Mouse (Mus musculus) left cerebral cortex, postnatal 4 days (tissue): ENCODE measurements at regions not wholly inside any gene's neighbourhood (a gene's known extent, or its start where the extent isn't known, plus 50 kb on each side); places are given as distances from the start of the nearest gene placed in this dataset.
A peak's percentile ranks its signal among the peaks of the same experiment; 100 is the strongest.

Experiments used
- DNase-seq: peaks from one replicate; pipeline ENCODE4 v3.0.0-alpha.2; 2022
- intact Hi-C: fragments of 180-260 bp; cut with DNase I; formaldehyde crosslinking; loops from one replicate; pipeline ENCODE4 v1.15.1; 2025

DNA sequence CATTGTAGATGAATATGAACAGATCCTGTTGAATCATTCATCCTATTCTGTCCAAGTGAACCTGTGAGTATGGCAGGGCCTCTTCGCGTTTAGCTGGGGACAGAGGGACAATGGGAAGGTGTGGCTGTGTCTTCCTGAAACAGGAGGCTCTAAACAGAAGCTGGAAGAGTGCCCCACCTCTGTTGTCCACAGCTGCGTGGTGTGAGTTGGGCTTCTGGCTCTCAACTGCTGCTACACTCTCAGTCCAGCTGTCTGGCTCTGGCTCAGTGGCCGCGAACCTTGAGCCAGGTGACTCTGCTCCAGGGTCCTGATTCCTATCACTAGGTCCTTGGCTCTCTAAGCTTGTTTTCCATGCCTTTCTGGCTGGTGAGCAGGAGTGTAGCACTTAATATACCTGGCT, 434.0 kb upstream of the Mki67 start:
- no peak for DNase-seq
- intact Hi-C loops = no loop called here

DNA sequence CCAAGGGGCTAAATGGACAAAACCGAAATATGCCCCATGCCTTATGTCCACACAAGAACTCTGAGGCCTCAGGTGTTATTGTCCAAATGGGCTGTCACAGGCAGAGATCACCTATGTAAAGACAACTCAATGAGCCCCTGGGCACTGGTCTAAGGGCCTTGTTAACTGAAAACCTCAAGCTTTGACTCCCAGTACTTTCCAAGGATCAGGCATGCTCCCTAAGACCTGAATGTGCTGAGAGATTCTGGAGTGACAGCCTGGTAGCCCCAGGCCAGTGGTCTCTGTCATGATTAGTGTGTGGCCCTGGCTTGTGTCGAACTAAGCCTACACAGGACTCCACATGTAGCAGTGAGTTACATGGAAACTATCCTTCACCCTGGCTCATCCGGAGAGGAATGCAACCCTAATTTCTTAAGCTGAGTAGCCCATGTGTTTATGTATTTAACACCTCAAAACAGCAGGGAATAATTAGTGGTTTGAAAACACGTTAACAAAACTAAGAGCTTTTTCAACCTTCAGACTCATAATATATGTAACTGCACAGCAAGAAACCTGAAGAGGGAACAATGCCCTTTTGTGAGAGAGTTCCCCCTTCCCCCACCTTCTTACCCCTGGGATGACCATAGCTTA, 435.3 kb upstream of the Mki67 start:
- no peak for DNase-seq
- intact Hi-C loops = no loop called here

DNA sequence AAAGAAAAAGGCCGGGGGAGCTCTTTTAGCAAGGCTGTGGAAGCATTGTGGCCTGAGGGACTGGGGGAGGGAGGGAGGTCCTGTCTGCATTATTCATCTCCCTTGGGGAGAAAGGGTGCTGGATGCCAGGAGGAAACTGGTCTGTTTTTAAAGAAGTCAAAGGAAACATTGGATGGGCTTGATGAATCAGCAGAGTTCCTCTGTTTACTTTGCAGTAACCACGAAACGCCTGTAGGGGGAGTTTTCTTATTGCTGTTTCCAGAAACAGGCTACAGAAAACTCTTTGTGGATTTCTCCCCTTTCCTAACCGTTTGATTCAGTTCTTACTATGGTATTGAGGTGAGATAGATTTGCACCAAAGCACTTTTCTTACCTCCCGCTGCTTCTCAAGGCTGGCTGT, 436.3 kb upstream of the Mki67 start:
- peak; percentile 63 for DNase-seq
- intact Hi-C loops = no loop called here

DNA sequence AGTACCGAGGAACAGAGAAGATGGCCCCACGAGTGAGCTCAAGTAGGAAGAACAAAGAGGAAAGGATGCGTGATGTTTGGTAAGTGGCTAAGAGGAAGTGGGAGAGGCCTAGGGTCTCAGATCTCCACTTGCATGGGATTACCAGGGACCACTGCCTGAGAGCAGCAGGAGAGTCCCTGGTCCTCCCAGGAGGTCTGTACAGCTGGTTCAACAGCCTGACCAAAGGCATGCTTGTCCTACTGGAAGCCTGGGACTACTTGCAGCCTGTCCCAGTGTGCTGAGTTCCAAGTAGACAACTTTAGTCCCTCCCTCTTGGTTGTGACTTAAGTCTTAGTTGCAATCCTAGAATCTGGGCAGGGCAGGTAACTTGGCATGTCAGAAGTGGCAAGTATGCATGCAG, 437.5 kb upstream of the Mki67 start:
- no peak for DNase-seq
- intact Hi-C loops = no loop called here

DNA sequence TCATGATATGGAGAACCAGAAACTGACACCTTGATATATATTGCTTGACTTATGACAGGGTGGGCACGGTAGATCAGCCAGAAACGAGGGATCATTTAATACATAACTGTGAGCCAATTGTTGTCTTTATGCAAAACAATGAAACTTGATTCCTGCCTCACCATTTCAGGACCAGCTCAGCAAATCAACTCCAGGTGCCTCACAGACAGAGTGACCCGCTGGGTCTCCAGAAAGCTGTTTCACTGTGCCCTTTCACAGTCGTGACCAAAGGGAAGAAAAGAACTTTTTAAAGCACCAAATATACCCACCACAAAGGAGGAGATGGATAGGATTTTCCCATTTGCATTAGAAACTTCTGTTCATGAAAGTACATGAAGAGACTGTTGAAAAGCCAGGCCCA, 443.0 kb upstream of the Mki67 start:
- intact Hi-C loops = no loop called here
- DNase-seq = no peak

DNA sequence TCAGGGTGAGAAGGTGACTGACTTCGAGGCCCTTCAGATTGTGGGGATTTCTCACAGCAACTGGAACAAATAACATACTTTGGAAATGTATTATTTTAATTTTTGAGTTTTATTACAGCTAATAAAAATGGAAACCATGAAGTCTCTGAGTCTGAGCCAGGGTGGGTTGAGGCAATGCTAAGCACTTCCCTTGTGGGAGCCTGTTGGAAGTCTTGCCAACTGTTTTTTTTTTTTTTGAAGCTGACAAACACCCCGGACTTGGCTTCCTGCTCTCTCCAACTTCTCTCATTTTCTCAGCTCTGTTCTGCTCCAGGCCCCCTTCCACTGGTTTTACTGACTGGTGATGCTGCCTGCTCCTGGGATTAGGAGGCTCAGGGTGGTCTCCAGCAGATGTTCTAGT, 445.4 kb upstream of the Mki67 start:
- intact Hi-C loops = no loop called here
- DNase-seq = no peak

DNA sequence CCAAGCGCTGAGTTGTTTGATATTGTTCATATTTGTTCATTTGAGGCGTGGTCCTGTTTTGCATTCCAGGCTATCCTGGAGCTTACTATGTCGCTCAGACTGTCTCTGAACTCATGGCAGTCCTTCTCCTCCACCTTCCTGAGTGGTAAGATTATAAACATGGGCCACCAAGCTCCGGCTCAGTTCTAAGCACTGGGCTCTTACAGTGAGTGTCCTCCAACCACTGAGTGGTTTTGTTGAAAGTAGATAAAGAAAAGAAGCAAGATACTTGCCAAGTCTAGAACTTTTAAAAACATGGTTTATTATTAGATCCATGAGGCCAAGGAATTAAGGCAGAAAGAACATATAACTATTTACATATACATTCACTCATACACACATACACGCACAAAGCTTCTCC, 448.7 kb upstream of the Mki67 start:
- DNase-seq = no peak
- intact Hi-C loops = no loop called here

DNA sequence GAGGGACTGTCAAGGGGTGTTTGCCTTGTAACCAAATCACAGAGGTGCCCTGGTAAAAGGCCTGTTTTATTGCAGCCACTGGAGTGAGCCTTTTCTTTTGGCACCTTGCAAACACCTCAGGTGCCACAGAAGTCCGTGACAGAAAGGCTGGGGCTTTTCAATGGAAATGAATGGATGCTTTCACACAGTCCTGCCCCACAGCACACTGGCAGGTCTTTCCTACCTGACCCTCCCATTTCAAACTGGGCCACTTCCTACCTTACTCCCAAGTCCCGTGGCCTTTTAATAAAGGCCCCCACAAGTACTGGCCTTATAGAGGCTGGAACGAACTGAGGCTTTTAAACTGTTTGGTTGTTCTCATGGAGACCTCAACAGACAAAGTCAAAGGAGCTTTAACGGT, 453.1 kb upstream of the Mki67 start:
- intact Hi-C loops = no loop called here

DNA sequence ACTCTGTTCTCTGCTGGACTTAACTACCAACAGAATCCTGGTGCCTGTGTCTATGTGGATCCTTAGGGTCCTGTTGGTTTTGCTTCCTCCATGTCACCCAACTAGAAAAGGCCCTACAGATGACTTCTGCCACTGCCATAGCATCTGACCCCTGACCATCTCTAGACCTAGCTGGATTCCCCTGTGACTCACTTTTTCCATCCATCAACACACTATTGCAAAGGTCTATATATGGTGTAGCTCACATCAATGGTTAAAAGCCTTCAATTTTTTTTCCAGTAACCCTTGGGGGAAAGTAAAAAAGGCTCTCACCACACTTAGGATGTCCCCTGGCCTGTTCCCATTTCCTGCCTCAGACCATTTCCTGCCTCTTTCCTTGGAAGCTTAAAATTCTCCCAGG, 460.2 kb upstream of the Mki67 start:
- intact Hi-C loops = no loop called here

More for the DNA sequence above, 453.1 kb upstream of the Mki67 start:
- no peak for DNase-seq

DNA sequence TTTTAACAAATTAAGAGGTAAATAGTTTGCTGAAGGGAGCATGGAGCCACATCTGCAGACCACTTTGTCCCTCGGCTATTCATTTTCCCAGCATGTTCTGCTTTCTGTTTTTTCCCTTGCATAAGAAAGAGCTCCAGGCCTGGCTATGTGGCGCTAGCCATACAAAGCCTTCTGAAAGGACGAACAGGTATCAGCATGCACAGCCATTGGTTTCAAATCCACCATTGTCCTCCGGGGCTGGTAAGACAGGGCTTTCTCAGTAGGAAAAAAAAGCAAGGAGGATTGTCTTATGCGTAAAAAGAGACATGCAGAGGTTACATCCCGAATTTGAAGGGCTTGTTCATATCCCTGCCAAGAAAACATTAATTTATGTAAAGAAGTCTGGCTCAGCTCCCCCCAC, 464.8 kb upstream of the Mki67 start:
- DNase-seq = no peak
- intact Hi-C loops = no loop called here

More for the DNA sequence above, 460.2 kb upstream of the Mki67 start:
- DNase-seq = no peak

DNA sequence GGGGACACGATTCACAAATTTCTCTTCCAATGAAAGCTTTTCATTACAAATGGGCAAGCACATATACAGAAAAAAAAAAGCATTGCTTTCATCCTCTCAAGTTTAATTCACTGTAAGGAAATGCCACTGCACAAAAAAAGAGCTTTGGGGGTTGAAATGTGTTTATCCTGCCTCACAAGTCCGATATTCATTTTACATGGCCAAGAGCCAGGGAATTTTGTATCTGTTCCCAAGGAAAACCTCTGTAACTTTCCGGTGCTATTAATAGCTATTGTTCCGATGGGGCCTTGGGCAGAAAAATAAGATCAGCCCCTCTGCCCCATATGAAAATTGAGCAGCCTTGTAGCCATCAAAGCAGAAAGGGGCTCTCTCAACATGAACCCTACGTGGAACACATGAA, 465.9 kb upstream of the Mki67 start:
- intact Hi-C loops = no loop called here

DNA sequence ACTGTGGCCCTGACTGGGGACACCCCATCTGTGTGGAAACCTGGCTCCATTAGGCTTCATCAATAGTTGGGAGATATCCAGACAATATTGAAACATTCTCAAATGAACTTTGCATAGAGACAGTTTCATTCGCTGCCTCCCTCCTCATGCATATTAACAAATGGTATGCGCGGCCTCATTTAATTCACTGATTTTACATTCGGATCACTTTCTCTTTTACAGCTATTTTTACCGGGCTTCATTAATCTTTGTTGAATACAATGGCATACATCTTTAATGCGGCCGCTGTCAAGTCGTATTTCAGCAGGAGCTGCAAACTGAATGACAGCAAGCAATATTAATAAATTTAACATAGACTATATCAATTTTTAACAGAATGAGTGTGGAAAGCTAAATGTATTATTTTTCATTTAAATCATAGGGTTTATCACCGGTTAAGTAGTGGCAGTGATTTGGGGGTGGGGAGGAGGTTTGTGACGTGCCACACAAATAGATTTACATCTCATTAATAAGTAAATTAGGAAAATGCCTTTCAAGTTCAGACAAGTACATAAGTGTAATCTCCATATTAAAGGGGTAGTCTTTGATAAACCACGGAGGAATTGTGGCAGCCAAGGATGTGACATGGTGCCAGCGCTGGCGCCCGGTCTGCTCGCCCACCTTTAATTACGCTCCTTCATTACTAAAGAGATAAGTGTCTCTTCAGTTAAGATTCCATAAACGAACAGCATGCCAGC, 480.4 kb upstream of the Mki67 start:
- intact Hi-C loops = no loop called here
- DNase-seq = no peak

More for the DNA sequence above, 465.9 kb upstream of the Mki67 start:
- DNase-seq = no peak

DNA sequence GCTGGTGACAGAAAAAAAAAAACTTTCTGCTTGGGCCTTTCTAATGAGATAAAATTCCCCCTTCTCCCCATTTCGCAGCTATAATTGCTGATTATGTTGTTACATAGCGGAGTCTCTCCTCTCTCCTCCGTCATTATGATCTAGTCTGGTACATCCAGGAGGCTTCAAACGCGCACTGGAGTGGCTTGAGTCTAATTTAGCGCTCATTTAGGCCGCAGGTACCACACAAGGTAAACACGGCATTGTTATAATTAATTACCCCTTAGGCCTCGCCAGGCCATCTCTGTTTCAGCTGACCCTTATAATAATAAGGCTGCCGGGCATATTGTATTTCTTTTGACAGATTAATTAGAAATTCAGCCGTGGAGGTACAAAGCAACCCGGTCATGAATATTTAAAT, 492.7 kb upstream of the Mki67 start:
- DNase-seq = no peak
- intact Hi-C loops = no loop called here

DNA sequence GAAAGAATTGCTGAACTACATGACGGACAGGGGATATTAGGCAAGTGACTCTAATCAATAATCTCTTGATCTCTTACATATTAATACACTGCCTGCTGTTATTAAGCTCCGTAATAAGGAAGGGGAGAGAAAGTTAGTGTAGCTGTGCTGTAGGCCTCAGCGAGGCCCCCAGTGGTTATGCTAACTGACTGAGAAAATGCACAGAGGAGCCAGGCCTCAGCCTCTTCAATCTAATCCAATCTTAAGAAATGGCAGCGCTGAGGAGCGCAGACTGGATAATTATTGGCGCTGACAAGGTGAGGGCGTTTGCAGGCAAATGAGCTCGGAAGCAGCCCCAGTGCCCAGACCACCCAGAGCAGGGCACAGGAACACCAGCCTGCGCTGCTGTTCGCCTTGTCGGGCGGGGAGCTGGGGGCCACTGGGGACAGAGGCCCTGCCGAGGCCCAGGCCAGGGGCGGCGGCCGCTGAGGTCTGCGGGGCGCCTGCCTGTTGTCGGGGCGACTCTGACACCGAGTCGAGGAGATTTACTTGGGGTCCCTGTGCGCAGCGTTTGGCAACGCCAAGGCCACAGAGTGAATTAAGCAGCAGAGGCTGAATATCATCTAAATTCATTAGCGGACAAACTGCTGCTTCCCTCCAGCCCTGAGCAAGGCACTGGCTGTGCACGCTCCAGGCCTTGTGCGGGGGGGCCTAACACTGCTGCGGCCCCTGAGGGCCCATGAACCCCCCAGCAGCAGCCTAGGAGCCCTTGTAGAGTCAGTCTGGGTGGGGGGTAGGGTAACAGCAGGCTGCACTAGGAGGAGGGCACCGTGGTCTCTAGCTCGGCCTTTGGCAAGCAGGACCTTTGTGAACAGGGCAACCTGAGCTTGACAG, 493.4 kb upstream of the Mki67 start:
- intact Hi-C loops = no loop called here
- no peak for DNase-seq

DNA sequence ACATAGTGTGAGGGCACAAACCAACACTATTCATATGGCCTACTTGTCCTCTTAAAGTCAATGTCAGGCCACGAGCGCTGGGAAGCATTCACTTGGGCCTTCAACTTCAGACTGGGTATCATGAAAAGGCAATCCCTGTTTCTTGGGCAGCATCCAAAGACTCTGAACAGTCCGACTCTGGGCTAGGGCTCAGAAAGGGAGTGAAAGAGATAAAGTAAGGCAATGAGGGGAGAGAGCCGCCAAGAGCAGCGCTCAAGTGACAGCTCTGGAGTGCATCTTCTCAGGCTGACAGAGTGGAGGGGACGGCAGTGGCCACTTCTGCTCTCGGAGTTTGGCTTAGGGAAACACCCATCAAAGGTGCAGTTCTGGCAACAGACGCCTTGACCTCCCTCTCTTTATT, 496.3 kb upstream of the Mki67 start:
- DNase-seq = peak; percentile 13
- intact Hi-C loops = no loop called here

DNA sequence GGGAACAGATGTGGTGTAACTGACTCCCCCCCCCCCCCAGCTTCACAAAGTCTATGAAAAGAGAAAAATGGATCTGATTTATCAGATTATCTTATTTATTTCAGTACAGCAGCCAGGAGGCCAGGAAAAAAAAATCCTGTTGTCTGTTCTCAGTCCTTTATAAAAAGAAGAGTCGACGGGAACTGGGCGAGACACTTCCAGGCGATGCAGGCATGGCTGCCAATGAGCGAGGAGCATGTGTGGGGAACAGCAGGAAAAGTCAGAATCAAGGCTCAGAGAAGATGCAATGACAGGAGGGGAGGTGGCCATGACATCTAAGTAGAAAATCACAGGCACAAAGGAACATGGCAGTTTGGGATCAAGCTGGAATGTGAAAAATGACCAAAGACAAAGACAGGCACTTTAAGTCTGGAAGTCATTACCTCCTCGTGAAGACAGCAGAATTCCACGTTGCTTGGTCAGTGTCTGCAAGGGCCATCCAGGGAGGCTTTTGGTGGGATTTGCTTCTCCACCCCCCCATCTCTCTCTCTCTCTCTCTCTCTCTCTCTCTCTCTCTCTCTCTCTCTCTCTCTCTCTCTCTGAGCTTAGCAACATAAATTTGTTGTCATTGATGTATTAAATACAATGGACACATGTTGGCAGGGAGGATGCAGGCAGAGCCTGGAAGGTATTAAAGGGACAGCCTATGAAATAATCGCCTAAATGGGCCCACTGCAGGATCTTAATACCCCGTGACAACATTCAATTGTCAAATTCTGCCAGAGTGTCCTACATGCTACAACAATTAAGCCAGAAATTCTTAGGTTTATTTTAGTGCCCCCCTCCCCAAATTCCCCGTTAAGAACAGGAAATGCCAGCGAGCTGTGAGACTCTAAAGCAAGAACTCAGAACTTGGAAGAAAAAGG, 497.1 kb upstream of the Mki67 start:
- intact Hi-C loops = no loop called here
- DNase-seq = no peak

DNA sequence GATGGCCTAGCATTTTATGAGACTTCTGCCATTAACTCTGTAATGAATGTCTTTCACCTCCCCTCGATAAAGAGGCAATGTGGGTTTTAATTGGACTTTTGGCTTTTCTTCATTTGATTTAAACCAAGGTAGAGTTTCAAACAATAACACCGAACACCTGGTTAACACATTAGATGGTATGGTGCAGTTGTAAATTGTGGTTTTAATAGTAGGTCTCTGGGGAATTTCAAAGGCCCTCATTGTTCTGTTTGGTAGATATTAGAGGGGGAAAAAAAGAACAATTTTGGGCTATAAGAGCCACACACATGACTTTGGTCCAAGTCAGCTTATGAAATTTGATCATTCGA, 497.8 kb upstream of the Mki67 start:
- DNase-seq = no peak
- intact Hi-C loops = no loop called here

DNA sequence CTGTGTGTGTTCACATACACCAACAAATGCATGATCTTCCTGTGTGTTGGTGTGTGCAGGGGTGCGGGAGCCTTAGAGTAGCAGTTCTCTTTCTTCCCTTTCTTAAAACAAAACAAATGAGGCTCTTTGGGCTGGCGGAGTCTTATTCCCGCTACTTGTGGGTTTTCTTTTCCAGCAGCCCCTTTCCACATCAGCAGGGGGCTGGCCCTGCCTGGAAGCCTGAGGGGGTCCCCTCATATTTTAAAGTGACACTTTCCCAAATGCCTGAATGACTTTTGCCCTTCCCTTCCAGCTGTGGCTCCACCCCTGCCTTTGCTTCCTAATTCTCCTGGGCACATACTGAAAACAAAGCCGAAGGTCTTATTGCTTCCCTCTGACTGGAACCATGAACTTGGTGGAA, 498.3 kb upstream of the Mki67 start:
- DNase-seq = no peak
- intact Hi-C loops = no loop called here

DNA sequence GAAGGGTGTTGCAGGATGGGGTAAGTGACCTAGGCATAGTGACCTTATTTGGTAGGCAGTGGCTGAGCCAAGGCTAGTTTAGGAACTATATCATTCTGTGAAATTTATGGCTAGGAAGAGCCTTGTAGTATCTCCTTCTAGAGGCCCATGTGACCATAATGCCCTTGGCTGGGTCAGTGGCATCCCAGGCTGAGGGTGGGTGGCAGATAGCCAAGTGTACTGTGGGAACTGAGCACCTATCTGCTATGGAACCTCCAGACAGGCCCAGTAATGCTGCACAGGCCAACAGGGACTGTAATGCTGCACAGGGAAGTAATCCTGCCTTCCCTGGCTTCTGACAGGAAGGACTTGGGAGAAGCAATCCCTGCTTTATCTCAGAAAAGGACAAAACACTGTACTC, 500.6 kb upstream of the Mki67 start:
- intact Hi-C loops = no loop called here

DNA sequence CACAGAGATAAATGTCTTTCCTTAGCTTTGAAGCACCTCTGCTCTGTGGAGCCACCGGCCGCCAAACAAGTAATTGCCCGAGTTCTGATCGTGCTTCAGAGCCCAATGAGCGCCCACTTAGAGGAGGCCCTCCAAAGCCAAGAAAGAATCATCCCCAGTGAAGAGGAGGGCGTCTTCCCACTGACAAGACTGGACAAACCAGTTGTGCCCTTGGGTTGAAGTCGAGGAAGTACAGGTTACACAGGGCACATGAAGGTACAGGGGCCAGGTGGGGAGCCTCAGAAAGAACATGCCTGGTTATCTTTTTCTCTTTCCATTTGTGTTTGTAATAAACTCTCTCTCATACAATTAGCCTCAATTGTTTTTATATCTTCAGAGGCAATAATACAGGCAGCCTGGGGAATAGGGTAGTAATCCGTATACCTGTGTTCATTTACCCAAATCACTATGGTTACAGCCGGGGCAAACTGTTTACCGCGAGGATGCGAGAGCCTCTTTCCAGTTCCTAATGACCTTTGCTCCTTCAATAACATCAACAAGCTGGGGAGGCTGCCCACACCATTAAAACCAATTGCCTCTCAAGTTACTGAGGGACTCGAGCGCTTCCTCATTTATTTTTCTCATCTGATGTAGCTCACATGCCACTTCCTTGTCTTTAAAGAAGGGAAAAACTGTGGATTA, 503.5 kb upstream of the Mki67 start:
- intact Hi-C loops = no loop called here
- DNase-seq = no peak

More for the DNA sequence above, 500.6 kb upstream of the Mki67 start:
- no peak for DNase-seq
